In genomic region chr3:79455761-79456160, GRCm38 (mm10) we compare ENCODE assay signal across 19 mouse cellular contexts.
"Had no signal": no experiment of that assay in that cellular context is flagged by ENCODE, and none has a peak within 500 bp of the region (broad histone marks: within the 10 kb centered on the region; RNA-seq: fewer than 3 reads in every experiment).

No protein-coding gene starts in this region.

- H3K27ac ChIP-seq: kidney, postnatal 0 days; limb, embryonic 12.5 days; liver, embryonic 13.5 days; lung, embryonic 15.5 days; macrophage; midbrain, embryonic 13.5 days; neural tube, embryonic 12.5 days had no signal

- ATAC-seq: liver, postnatal 0 days; midbrain, embryonic 13.5 days had no signal

- H3K9me3 ChIP-seq: limb, embryonic 12.5 days; liver, embryonic 13.5 days; lung, embryonic 15.5 days; megakaryocyte, embryonic 14.5 days; midbrain, embryonic 13.5 days; neural tube, embryonic 12.5 days had no signal

- H3K4me2 ChIP-seq: limb, embryonic 12.5 days; liver, embryonic 13.5 days; lung, embryonic 15.5 days; midbrain, embryonic 13.5 days; neural tube, embryonic 12.5 days had no signal

- H3K4me3 ChIP-seq: limb, embryonic 12.5 days; liver, embryonic 13.5 days; lung, embryonic 15.5 days; megakaryocyte, embryonic 14.5 days; midbrain, embryonic 13.5 days; myocyte; neural tube, embryonic 12.5 days had no signal

- H3K27me3 ChIP-seq: limb, embryonic 12.5 days; liver, embryonic 13.5 days; lung, embryonic 15.5 days; megakaryocyte, embryonic 14.5 days; neural tube, embryonic 12.5 days had no signal

- H3K9ac ChIP-seq: limb, embryonic 12.5 days; liver, embryonic 13.5 days; liver, postnatal 0 days; lung, embryonic 15.5 days; midbrain, embryonic 13.5 days; neural tube, embryonic 12.5 days had no signal

- DNase-seq: kidney, adult 11 months; kidney, adult 9 months; kidney, postnatal 36 days; layer of hippocampus, adult 9-11 months; liver; liver, embryonic 13.5 days; liver, postnatal 0 days; lung, postnatal 14 days; right cerebral cortex, postnatal 25 days; thymus, adult 18-20 months; thymus, postnatal 25 days had no signal

- H3K4me1 ChIP-seq: liver, embryonic 13.5 days; lung, embryonic 15.5 days had no signal
